Mouse (Mus musculus) lung, embryonic 16.5 days (tissue): ENCODE measurements around the gene Gm597. TPM values are rescaled to one million over a fixed set of nuclear protein-coding genes. Genes with fewer than 3 reads are reported as not detected.

Experiments used
- ATAC-seq: fragments of 200-750 bp; cut with Nextera tagmentation; 2 replicates; pipeline ENCODE4 v1.8.0; 2017; ENCODE audit warnings: low read depth, mild to moderate bottlenecking, moderate library complexity
- H3K27ac ChIP-seq: fragments of 300-500 bp; sonication (generic); 2 replicates; pipeline ENCODE4 v1.5.1; 2014; ENCODE audit warnings: mild to moderate bottlenecking, control low read depth, low read length
- H3K27me3 ChIP-seq: fragments of 300-500 bp; sonication (generic); 2 replicates; pipeline ENCODE4 v1.6.1; 2014; ENCODE audit warnings: low read depth, low read length, mixed read lengths; ENCODE audit not compliant: control insufficient read depth, insufficient read depth
- H3K36me3 ChIP-seq: fragments of 300-500 bp; sonication (generic); 2 replicates; pipeline ENCODE4 v1.6.1; 2014; ENCODE audit warnings: low read length; ENCODE audit not compliant: control insufficient read depth, insufficient read depth
- H3K4me1 ChIP-seq: fragments of 300-500 bp; sonication (generic); replicated peaks from 2 replicates; pipeline ENCODE4 v1.6.1; 2014; ENCODE audit warnings: low read length, mixed read lengths; ENCODE audit not compliant: control insufficient read depth, insufficient read depth
- H3K4me2 ChIP-seq: fragments of 300-500 bp; sonication (generic); 2 replicates; pipeline ENCODE4 v1.6.1; 2014; ENCODE audit warnings: low read depth, low read length, control low read depth
- H3K4me3 ChIP-seq: fragments of 300-500 bp; sonication (generic); 2 replicates; pipeline ENCODE4 v1.5.1; 2014; ENCODE audit warnings: mild to moderate bottlenecking, low read length, control low read depth
- H3K9ac ChIP-seq: fragments of 300-500 bp; sonication (generic); 2 replicates; pipeline ENCODE4 v1.6.1; 2014; ENCODE audit warnings: low read length, control low read depth
- H3K9me3 ChIP-seq: fragments of 300-500 bp; sonication (generic); 2 replicates; pipeline ENCODE4 v1.6.1; 2016; ENCODE audit warnings: low read length; ENCODE audit not compliant: control insufficient read depth
- WGBS: fragments of 180-500 bp; shearing (Covaris S2); extraction: QIAGEN DNeasy Blood & Tissue Kit; methylation state at CpG from one replicate; pipeline ENCODE4 v1.1.7; 2014; 5-methylcytosine and 5-hydroxymethylcytosine counted together
- polyA plus RNA-seq: library from polyadenylated mRNA; unstranded; fragments of >200 nt; fragmentation: Nextera tagmentation; extraction: Ambion mirVana; gene quantifications from 2 replicates; pipeline ENCODE4 v1.2.1, GENCODE M21; 2015

Gene Gm597
- not detected in 2 replicates for polyA plus RNA-seq

- H3K36me3 ChIP-seq = no peaks in the 10 kb centered on the region
- no peak within 1 kb of the TSS for H3K9ac ChIP-seq
- no peaks in the 10 kb centered on the region for H3K4me1 ChIP-seq
- no peak within 1 kb of the TSS for H3K27ac ChIP-seq
- H3K4me3 ChIP-seq = no peak within 1 kb of the TSS
- no peaks in the 10 kb centered on the region for H3K27me3 ChIP-seq
- ATAC-seq = no peak
- H3K9me3 ChIP-seq = no peaks in the 10 kb centered on the region
- no peak within 1 kb of the TSS for H3K4me2 ChIP-seq
These were observed at the start of gene Gm597 for GRCm38 (mm10) chr1:28780152-28780551. Gm597 (minus strand) TSS chr1:28780252.

DNA sequence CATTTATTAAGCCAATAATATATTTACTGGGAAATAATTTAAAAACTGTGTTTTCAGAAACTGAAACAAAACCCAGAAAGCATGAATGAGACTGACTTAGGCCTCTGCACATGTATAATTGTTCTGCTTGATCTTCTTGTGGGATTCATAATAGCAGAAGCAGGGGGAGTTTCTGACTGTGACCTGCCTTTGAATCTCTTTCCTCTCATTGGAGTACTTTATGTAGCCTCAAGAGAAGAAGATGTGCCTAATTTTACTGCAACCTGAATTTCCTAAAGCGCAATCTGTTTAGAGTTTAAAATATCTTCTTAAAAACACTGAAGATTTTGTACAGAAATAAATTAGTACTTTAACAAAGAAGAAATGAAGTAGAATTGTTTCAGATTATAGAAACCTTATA lies 27.6 kb upstream of the Gm597 start:
- Histone ChIP-seq H3K4me1 (no peaks in the 10 kb centered on the region), H3K27ac (no peak overlapping the region), H3K9me3 (no peaks in the 10 kb centered on the region), H3K4me3 (no peak overlapping the region), H3K4me2 (no peak overlapping the region), H3K36me3 (no peaks in the 10 kb centered on the region), H3K9ac (no peak overlapping the region), H3K27me3 (no peaks in the 10 kb centered on the region)
- WGBS = 94% methylated on average over 1 of the region's 1 CpGs
- ATAC-seq = no peak

GRCm38 (mm10) chr1:28806618-28807017 lies 26.6 kb upstream of the Gm597 start:
- no peaks in the 10 kb centered on the region for H3K27me3 ChIP-seq
- no peak overlapping the region for H3K4me3 ChIP-seq
- no peaks in the 10 kb centered on the region for H3K4me1 ChIP-seq
- no peak for ATAC-seq
- no peak overlapping the region for H3K9ac ChIP-seq
- no peak overlapping the region for H3K4me2 ChIP-seq
- H3K36me3 ChIP-seq = no peaks in the 10 kb centered on the region
- H3K9me3 ChIP-seq = no peaks in the 10 kb centered on the region
- no peak overlapping the region for H3K27ac ChIP-seq

DNA sequence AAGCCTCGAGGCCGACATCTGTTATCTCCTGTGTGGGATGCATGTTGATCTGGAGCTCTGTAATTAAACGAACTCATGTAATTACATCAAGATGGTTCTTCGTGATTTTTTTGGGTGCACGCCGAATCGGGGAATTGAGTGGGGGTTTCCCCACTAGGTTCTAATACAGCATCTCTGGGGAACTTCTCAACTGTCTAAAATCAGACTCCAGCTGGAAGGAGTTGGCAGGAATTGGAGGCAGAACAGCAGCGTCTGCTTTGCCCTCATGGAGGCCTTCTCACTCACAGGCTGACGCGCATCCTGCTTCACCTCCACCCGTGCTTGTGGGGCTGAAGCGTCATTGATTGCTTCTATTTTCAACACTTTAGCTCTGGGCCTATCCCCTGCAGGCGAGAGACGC lies 20.8 kb upstream of the Gm597 start:
- H3K9ac ChIP-seq = no peak overlapping the region
- H3K4me3 ChIP-seq = no peak overlapping the region
- H3K4me2 ChIP-seq = no peak overlapping the region
- H3K27me3 ChIP-seq = no peaks in the 10 kb centered on the region
- H3K27ac ChIP-seq = no peak overlapping the region
- no peaks in the 10 kb centered on the region for H3K36me3 ChIP-seq
- H3K4me1 ChIP-seq = no peaks in the 10 kb centered on the region
- no peaks in the 10 kb centered on the region for H3K9me3 ChIP-seq
- 83% methylated on average over 14 of the region's 14 CpGs for WGBS
- no peak for ATAC-seq
